Mouse (Mus musculus) layer of hippocampus, adult 8-10 months (tissue): ENCODE measurements around the gene Rangrf. TPM values are rescaled to one million over a fixed set of nuclear protein-coding genes. Genes with fewer than 3 reads are reported as not detected.
"Not testable (repeated sequence)": the region's sequence is repeated elsewhere in the genome, so short reads cannot be mapped to it uniquely, and the experiment has no call there.

Source experiments
- DNase-seq, 2 experiments: peaks; one replicate each; pipeline ENCODE4 v3.0.0; 2022; ENCODE audit warnings: low spot score in 2 of 2
- total RNA-seq, 4 experiments: library from RNA; stranded (reverse); gene quantifications; 2 replicates each; pipeline ENCODE4 v1.2.4; 2022

Rangrf gene
- 10 to 100 TPM; 14.1 to 24.1 (median 15.9) TPM for total RNA-seq

DNA sequence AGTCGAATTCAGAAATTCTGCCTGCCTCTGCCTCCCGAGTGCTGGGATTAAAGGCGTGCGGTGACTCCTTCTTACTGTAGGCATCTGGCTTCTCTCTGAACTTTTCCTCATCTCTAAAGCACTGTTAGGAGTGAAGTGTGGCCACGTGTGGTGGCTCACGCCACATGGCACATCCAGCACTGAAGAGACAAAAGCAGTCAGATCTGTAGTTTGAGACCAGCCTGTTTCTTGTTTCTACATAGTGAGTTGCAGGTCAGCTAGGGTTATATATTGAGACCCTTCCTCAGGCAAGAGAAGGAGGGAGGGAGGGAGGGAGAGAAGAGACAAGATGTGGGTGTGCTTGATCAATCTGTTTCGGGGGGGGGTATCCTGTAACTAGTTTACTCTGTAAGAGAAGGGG lies at the start of gene Rangrf:
Gene Rangrf (minus strand): TSS at position 101 of the 400 bp plus-strand sequence.
- DNase-seq: no peak

DNA sequence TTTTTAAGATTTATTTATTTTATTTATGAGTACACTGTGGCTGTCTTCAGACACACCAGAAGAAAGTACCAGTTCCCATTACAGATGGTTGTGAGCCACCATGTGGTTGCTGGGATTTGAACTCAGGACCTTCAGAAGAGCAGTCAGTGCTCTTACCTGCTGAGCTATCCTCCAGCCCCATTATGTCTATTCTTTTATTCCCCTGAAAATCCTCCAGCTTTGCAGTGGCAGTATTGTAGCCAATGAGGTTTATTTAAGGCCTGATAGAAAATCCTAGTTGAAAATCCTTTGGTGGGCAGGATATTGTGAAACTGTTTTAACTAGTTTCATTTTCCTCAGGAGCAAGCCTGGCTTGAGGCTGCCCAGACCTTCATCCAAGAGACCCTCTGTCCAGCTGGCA lies 45.7 kb upstream of the Rangrf start:
- DNase-seq: no peak

DNA sequence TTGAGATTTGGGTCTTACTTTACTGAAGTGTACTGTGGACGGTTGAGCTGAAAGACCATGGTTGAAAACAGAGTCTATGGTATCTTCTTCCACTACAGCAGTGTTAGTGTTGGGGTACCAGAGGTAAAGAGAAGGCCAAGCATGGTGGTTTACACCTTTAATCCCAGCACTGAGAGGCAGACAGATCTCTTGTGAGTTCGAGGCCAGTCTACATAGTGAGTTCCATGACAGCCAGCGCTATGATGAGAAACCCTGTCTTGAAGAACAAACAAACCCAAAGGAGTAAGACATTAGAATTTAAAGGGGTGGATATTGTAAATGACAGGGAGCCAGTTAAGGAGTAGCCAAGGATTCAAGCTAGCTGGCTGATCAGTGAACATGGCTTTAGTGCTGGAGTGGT lies 41.8 kb upstream of the Rangrf start:
- no peak for DNase-seq

DNA sequence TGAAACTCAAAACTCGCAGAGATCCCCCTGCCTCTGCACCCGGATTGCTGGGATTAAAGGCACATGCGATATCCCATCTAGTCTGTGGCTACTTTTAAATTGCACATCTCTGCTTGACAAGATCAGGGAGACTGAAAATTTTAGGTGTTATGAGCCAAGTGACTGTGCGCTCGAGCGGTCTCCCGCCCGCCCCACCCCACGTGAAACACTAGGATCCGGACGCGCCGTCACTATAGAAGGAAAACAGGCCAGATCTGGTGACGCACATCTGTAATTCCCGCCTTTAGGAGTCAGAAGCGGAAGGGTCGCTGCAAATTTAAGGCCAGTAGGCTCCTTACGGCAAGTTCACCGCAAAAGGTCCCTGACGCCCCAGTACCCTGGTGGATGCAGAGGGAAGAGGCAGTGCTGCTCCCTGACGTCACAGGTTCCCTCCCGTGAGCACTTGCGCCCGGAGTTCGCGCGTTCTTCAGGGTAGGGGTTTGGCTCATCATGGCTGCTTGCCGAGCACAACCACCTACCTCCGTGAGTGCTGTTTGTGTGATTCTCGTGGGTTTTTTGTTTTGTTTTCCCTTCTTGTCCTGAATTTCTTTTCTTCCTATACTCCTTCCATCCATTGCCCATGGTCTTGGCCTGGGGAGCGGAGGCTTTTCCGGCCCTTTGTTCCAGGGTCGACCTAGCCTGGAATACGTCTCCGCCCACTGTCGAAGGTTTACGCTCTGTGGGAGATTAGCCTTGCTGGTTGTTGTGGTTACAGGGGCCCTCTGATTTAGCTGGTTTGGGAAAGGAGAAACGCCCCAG lies 40.9 kb upstream of the Rangrf start, which contains the start of gene Ctc1:
Gene Ctc1 (plus strand): TSS at position 268 of the 798 bp plus-strand sequence.
- DNase-seq: peak; percentile 85 to 87

DNA sequence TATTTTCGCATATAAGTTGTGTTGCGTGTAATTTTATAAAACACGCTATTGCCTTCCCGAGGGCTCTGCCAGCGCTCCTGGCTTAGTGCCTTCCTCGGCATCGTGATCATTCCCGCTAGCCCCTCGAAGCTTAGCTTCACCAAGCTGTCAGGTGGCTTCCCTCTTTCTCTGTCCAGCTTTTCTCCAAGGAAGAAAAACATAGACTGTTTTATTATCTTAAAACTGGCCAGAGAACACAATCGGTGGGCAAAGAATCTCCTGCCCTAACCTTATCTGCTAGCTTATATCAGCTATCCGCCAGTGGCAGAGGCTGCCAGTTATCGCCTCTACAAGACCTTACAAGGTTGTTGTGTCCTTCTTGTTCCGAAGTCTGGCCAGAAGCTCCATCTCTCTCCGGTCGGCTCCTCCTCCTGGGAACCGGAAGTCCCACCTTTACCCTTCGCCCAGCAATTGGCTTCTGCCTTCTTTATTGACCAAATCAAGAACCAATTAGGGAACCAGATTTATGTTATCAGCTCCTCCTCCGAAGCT lies 37.2 kb upstream of the Rangrf start:
- DNase-seq: peak; percentile 87 to 88

DNA sequence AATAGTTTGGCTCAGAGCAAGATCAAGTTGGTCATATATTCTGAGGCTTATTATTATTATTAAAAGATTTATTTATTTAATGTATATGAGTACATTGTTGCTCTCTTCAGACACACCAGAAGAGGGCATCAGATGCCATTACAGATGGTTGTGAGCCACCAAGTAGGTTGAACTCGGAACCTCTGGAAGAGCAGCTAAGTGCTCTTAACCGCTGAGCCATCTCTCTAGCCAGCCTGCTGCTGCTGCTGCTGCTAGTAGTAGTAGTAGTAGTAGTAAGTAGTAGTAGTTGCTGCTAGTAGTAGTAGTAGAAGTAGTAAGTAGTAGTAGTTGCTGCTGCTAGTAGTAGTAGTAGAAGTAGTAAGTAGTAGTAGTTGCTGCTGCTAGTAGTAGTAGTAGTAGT lies 36.5 kb upstream of the Rangrf start:
- not testable (repeated sequence) for DNase-seq

DNA sequence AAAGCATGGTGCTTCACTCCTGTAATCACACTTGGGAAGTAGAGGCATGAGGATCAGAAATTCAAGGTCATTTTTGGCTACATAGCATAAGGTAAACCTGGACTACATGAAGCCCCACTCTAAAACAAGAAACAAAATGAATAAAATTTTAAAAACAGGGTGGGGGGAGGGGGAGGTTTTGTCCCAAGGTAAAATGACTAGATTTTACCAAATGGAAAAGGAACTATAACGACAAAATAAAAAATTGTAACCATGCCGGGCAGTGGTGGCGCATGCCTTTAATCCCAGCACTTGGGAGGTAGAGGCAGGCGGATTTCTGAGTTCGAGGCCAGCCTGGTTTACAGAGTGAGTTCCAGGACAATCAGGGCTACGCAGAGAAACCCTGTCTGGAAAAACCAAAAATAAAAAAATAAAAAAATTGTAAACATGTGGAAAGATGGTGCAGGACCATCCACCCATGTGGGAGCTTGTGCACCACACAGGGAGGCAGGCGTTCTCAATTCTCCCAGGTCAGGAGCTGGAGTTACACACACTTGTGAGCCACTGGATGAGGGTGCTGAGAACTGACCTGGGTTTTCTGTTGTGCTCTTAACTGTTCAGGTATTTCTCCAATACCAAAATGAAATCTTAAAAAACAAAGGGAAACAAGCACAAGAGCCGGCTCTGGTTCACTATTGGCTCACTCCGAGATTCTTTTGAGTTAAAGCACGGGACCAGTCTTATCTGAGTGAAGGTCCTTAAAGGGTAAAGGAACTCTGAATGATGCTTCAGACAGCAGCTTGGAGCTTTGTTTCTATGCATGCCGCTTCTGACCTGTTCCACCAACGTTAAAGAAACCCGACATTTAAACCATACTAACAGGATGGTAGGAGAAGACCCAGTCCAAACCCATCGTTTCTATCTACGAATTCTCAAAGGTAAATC lies 35.7 kb upstream of the Rangrf start:
- DNase-seq: no peak

DNA sequence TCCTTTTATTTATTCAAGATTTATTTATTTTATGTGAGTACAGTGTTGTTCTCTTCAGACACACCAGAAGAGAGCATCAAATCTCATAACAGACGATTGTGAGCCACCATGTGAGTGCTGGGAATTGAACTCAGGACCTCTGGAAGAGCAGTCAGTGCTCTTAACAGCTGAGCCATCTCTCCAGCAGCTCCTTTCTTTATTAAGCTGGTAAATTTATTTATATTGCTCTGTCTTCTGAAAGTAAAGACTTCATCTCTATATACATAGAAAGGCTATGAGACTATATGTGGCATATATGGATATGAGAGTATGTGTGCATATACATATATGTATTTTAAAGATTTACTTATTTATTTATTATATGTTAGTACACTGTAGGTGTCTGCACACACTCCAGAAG lies 34.5 kb upstream of the Rangrf start:
- DNase-seq: no peak

DNA sequence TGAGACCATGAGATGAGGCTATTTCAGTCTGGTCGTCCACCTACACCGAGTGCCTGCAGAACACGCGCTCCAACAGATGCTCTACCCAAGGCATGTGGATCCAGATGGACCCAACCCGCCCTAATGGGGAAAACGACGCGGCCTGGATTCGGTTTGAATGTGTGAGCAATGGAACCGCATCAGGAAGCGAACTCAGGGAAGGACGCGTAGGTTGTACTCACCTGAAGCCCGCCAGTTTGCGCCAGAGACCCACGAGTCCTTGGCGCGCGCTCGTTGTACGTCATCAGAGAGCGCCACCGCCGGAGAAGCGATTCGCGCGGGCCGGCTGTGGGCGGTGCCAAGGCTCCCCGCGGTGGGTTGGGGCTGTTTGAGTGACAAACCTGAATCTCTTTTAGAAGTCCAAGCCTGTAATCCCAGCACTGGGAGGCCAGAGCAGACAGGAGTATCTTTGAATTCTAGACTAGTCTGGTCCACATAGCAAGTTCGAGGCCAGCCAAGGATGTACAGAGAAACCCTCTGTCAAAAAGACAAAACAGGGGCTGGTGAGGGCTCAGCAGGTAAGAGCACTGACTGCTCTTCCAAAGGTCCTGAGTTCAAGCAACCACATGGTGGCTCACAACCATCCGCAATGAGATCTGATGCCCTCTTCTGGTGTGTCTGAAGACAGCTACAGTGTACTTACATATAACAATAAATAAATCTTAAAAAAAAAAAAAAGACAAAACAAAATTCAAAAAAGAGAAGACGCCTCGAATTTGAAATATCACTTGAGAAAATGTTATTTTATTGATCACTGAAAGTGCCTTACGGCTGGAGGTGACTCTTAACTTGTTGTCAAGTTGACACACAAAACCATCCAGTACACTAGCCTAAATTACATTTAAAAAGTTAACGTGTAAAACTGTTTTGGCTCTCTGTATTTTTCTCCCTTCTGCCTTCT lies 33.5 kb upstream of the Rangrf start, which contains the start of gene Pfas:
Gene Pfas (minus strand): TSS at position 279 of the 940 bp plus-strand sequence.
- peak; percentile 88 to 90 for DNase-seq

DNA sequence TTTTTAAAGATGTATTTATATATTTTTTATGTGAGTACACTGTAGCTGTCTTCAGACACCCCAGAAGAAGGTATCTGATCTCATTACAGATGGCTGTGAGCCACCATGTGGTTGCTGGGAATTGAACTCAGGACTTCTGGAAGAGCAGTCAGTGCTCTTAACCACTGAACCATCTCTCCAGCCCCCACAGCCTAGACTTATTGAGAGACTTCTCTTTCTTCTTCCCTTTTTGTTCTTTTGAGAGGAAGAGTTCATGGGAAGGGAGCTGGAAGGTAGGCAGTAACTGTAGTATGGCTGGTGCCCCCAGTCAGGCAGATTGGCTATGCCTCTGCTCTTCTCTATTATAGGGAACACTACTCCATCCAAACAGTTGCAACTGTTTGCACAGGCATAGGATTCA lies 31.6 kb upstream of the Rangrf start:
- DNase-seq: not testable (repeated sequence)

DNA sequence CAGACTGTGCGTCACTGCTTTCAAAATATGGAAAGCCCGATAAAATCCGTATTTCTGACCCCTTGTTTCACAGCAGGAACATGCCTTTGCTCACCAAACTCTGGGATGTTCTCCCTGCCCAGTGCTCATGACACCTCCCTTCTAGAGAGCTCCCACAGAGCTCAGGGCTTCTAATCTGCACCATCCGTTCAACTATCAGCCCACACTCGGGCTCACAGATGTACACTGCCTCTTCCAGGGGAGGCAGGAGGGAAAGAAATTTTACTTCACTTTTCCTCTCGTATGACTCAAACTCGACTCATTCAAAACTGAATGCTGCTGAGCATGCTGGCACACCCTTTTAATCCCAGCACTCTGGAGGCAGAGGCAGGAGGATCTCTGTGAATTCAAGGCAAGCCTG lies 30.2 kb upstream of the Rangrf start:
- no peak for DNase-seq

DNA sequence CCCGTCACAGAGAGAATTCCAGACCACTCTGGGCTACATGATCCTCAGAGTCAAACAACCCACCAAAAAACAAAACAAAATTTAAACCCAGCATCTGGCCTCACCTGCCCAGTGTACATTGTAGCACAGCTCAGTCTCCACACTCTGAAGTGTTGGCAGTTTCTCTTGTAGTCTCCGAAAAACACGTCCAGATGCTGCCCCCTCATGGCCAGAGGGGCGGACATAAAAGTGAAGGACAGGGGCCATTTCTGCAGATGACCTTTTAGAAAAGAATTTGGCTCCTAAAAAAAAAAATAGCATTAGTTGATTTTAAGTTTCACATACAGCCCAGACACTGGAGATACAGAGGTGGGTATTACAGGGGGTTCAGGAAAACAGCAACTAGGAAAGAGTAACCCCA lies 28.6 kb upstream of the Rangrf start:
- DNase-seq: no peak

DNA sequence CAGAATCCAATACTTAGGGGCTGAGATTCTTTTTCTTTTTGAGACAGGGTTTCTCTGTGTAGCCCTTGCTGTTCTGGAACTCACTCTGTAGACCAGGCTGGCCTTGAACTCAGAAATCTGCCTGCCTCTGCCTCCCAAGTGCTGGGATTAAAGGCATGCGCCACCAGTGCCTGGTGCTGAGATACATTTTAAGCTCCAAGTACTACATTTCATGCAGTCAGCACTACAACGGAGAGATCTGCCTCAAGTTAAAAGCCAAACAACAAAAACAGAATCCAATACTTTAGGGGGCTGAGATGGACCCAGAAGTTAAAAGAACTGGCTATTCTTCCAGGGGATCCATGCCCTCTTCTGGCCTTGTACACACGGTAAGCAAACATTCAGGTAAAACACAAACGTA lies 27.8 kb upstream of the Rangrf start:
- not testable (repeated sequence) for DNase-seq

DNA sequence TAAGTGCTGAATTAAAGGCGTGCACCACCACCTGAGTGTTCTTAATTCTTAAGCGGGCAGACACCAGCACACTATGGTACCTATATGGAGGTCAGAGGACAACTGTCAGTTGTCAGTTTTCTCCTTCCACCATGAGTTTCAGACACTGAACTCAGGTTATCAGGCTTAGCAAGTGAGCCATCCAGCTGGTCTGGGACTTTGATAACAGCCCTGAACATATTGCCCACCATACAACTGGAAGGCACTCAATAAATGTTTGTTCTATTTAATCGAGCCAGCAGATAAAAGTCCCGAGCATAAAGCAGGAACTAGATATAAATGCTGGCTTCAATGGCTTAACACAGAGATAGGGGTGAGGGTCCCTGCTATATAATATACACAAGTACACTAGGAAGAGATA lies 22.1 kb upstream of the Rangrf start:
- DNase-seq: no peak

DNA sequence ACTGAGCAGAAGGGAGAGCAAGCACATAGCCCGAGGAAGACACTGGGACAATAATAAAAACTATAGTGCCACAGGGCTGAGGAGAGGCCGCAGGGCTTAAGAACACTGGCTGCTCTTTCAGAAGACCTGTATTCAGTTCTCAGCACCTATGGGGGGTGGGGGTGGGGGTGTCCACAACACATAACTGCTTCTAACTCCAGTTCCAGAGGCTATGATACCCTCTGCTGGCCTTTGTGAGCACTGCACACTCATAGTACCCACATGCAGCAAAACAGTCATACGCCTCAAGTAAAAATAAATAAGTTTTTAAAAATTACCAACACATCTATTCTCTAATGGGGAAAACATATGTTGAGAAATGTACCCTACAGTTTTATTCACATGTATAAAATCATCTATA lies 19.4 kb upstream of the Rangrf start:
- DNase-seq: no peak

DNA sequence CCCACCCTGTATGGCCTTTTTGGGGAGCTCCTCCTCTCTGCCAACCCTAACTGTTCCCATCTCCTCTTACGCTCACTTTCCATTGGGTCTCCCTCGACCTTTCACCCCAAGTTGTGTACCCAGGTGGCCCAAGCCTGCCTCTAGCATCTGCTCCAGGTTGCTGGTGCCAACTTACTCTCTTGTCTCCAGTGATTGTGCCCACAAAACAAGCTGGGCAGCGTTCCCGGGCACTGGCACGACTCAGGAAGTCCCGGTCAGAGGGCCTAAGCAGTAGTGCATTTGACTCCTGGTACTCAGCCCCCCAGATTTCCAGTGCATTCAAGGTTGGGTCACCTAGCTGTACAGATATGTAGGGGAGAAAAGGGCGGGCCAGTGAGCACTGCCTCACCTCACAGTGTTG lies 18.1 kb upstream of the Rangrf start:
- DNase-seq: no peak

DNA sequence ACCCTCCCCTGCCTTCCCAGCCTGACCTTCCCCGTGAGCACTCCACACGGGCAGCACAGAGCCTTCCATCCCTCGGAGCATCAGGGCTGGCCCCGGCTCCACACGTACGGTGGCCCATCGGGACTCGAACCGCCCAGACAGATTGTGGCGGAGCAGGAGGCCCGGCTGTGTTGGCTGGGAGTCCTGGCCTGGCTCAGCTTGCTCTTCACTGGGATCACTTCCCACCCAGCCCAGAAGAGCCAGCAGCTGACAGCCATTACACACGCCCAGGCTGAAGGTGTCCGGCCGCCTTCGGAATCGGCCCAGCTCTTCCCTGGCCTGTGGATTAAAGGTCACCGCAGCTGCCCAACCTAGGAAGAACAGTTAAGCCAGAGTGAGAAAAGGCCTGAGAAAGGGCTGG lies 13.4 kb upstream of the Rangrf start:
- no peak for DNase-seq

DNA sequence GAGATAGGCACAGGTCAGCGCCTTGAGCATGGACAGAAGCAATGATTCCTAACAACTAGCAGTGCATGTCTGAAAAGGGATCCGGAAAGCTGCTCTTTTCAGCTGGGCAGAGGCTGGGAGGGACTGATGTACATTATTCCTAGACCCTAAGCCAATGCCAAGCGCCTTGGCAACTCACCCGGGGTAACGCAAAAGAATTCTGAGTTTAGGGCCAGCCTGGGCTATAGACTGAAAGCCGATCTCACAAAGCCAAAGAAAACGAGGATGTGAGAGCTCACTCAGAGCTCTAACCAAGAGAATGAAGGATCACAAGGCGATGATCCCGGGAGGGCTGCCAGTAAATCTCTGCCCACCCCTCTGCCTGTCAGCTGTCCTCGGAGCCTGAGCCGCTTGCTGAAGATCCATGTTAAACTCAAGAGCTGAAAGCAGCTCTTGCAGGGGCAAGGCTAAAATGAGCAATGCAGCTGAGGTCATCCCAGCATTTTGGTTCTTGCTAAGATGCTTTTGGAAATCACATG lies 12.4 kb upstream of the Rangrf start:
- no peak for DNase-seq

DNA sequence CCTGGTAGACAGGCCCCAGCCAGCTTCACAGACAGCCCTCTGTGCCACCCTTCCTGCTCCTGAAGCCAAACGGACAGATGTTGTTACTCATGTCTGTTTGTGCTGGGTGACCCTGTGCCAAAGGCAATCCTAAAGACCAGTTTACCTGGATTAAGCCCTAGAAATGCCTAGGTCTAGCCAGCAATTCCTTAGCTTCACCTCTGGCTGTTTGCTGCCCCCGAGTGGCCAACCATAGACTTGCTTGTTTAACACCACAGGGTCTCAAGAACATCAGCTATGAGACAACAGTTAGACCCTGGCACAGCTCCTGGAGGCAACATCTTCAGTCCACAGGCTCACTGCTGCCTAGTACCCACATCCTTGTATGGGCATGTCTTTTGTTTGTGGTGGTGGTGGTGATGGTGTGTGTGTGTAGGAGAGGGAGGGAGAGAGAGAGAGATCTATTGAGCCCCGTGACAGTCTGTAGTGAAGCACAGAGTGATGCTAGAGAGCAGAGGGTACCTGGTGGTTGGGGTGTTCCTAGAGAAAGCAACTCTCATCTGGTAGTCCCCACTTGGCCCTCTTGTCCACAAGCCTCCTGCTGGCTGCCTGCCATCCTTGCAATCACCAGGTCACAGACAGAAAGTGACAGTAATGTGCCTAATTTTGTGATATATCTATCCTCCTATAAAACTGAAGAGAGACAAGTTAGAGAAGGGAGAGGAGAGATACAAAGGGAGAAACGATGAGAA lies 7.8 kb upstream of the Rangrf start:
- peak in 1 of 2 experiments; percentile 62 for DNase-seq

DNA sequence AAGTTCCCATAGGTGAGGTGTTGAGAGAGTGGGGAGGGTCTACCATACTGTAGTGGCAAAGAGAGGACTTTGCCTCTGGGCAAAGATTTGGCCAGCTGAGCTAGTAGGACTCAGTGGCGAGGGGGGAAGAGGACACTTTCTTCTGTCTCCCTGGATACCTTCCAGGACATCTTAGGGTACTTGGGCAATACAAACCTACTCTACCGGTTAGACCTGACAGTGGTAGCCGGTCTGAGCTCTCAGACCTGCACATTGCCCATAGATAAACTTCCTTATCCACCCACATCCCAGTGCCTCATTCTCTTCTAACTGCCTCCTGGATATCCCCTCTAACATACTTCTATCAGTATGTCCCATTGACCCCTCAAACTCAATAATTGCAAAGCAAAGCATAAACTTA lies 5.9 kb upstream of the Rangrf start:
- no peak for DNase-seq
